Mouse (Mus musculus) neural tube, embryonic 11.5 days (tissue): Measurements from ENCODE around the gene Shisa7. TPM values are rescaled to one million over a fixed set of nuclear protein-coding genes. Genes with fewer than 3 reads are reported as not detected.
A peak's percentile ranks its signal among the peaks of the same experiment; 100 is the strongest.

ENCODE experiments used
- ATAC-seq: fragments of 200-750 bp; cut with Nextera tagmentation; 2 replicates; pipeline ENCODE4 v1.8.0; 2017; ENCODE audit warnings: moderate number of reproducible peaks, mild to moderate bottlenecking, moderate TSS enrichment, moderate library complexity; ENCODE audit not compliant: insufficient read depth, low FRiP score, low TSS enrichment
- DNase-seq: peaks from one replicate; pipeline ENCODE4 v3.0.0-alpha.2; 2015; ENCODE audit warnings: low spot score
- H3K27ac ChIP-seq: fragments of 300-500 bp; sonication (generic); 2 replicates; pipeline ENCODE4 v1.5.1; 2014; ENCODE audit warnings: low read depth, mild to moderate bottlenecking, low read length
- H3K27me3 ChIP-seq: fragments of 300-500 bp; sonication (generic); 2 replicates; pipeline ENCODE4 v1.6.1; 2014; ENCODE audit warnings: mild to moderate bottlenecking, low read length, mixed read lengths; ENCODE audit not compliant: control insufficient read depth, insufficient read depth
- H3K36me3 ChIP-seq: fragments of 300-500 bp; sonication (generic); 2 replicates; pipeline ENCODE4 v1.6.1; 2014; ENCODE audit warnings: mild to moderate bottlenecking, low read length, moderate library complexity, mixed read lengths; ENCODE audit not compliant: control insufficient read depth, insufficient read depth
- H3K4me1 ChIP-seq: fragments of 300-500 bp; sonication (generic); 2 replicates; pipeline ENCODE4 v1.6.1; 2014; ENCODE audit warnings: low read length, mixed read lengths; ENCODE audit not compliant: control insufficient read depth, insufficient read depth
- H3K4me2 ChIP-seq: fragments of 300-500 bp; sonication (generic); 2 replicates; pipeline ENCODE4 v1.6.1; 2014; ENCODE audit warnings: low read depth, mild to moderate bottlenecking, moderate library complexity
- H3K4me3 ChIP-seq: fragments of 300-500 bp; sonication (generic); 2 replicates; pipeline ENCODE4 v1.5.1; 2014; ENCODE audit warnings: low read depth, low read length
- H3K9ac ChIP-seq: fragments of 300-500 bp; sonication (generic); 2 replicates; pipeline ENCODE4 v1.6.1; 2014; ENCODE audit warnings: mild to moderate bottlenecking, low read length
- H3K9me3 ChIP-seq: fragments of 300-500 bp; sonication (generic); 2 replicates; pipeline ENCODE4 v1.6.1; 2016; ENCODE audit warnings: low read length; ENCODE audit not compliant: control insufficient read depth
- WGBS: fragments of 180-500 bp; shearing (Covaris S2); extraction: QIAGEN DNeasy Blood & Tissue Kit; methylation state at CpG from one replicate; pipeline ENCODE4 v1.1.7; 2014; 5-methylcytosine and 5-hydroxymethylcytosine counted together
- polyA plus RNA-seq: library from polyadenylated mRNA; unstranded; fragments of >200 nt; fragmentation: Nextera tagmentation; extraction: Ambion mirVana; gene quantifications from 2 replicates; pipeline ENCODE4 v1.2.1, GENCODE M21; 2014

The Shisa7 gene
- polyA plus RNA-seq, 1 experiment from 2014 or later = 3.2 TPM

DNA sequence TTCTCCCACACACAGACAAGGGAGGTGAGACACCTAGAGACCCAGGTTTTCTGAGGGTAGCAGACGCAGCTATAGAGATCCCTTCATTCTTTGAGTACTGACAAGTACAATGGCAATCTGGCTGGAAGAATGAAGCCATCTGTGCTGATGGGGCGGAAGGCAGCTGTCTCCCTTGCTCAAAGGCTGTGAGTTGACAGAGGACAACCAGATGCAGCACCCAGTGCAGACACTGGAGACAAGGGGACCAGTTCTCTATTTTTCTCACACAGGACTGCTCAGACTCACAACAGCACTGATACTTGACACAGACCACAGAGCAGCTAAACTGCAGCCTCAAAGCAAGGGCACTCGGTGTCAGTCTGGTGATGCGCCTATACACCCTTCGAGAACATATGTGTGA is 2.4 kb downstream of the Shisa7 start:
- no peak for DNase-seq
- peaks cover 3% of the 10 kb centered on the region; the same call in 1 of the 2 replicates for H3K4me1 ChIP-seq
- no peaks in the 10 kb centered on the region for H3K9me3 ChIP-seq
- 55% methylated on average over 5 of the region's 5 CpGs for WGBS
- H3K9ac ChIP-seq = no peak overlapping the region; the same call in 1 of the 2 replicates
- no peak overlapping the region for H3K27ac ChIP-seq
- H3K27me3 ChIP-seq = peaks cover 25% of the 10 kb centered on the region
- H3K4me2 ChIP-seq = peak overlapping the region; percentile 90
- H3K36me3 ChIP-seq = no peaks in the 10 kb centered on the region
- peak overlapping the region; percentile 11; the same call in 1 of the 2 replicates for H3K4me3 ChIP-seq
- no peak for ATAC-seq

DNA sequence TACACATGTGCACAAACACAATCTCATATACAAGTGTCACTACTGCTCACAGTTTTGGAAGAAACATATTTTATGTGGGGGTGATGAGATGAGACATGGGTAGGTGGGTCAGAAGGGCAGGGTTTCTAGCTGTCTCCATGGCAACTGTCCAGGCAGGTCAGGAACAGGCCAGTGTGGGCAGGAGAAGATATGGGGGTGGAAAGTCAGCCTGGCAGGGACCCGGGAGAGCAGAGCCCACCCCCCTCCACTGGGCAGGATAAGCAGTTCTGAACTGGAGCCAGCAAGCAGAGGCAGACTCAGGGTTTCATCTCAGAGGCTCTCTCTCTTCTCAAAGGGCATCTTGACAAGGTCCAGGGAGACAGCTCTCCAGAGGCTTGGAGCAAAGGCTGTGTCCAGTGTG is 6.9 kb downstream of the Shisa7 start:
- no peaks in the 10 kb centered on the region for H3K36me3 ChIP-seq
- H3K27ac ChIP-seq = no peak overlapping the region
- no peak for DNase-seq
- H3K9me3 ChIP-seq = no peaks in the 10 kb centered on the region
- no peak overlapping the region for H3K4me2 ChIP-seq
- no peak overlapping the region for H3K9ac ChIP-seq
- H3K4me3 ChIP-seq = no peak overlapping the region
- ATAC-seq = no peak
- WGBS = 8% methylated on average over 1 of the region's 1 CpGs
- H3K4me1 ChIP-seq = 0 out of 2 replicates have a peak, but pooled peaks cover 7% of the 10 kb centered on the region
- peaks cover 25% of the 10 kb centered on the region for H3K27me3 ChIP-seq

DNA sequence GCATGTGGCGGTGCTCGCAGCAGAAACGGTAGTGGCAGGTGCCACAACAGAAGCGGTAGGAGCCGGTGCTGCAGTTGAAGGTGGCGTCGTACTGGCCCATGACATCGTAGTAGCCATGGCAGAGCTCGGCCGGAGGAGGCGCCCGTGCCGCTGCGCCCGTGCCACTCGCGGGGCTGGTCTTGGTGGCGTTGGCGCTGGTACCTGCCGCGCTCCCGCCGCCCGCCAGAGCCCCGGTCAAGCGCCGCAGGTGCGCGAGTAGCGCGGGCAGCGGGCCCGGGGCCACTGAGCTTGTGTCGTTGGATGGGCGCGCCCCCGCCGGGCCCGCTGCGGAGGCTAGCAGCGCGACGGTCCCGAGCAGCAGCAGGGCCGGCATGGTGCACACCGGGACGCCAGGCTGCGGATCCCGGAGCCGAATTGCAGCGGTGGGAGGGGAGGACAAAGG is 8.1 kb downstream of the Shisa7 start:
- H3K4me3 ChIP-seq = peak overlapping the region; percentile 50
- no peaks in the 10 kb centered on the region for H3K9me3 ChIP-seq
- H3K4me1 ChIP-seq = 0 out of 2 replicates have a peak, but pooled peaks cover 3% of the 10 kb centered on the region
- peak overlapping the region; percentile 87 for H3K4me2 ChIP-seq
- peaks cover 18% of the 10 kb centered on the region for H3K27me3 ChIP-seq
- ATAC-seq (peak; percentile 85), DNase-seq (peak; percentile 80)
- H3K9ac ChIP-seq = peak overlapping the region; percentile 72
- under 1% methylated on average over 50 of the region's 51 CpGs for WGBS
- no peaks in the 10 kb centered on the region for H3K36me3 ChIP-seq
- peak overlapping the region; percentile 60; the same call in 1 of the 2 replicates for H3K27ac ChIP-seq

GRCm38 (mm10) chr7:4835631-4836327 is 8.7 kb downstream of the Shisa7 start:
- ATAC-seq (no peak; the same call in none of the 2 replicates), DNase-seq (no peak)
- peak overlapping the region; percentile 50 for H3K4me3 ChIP-seq
- peak overlapping the region; percentile 87 for H3K4me2 ChIP-seq
- WGBS = 4% methylated on average over 34 of the region's 34 CpGs
- H3K9ac ChIP-seq = peak overlapping the region; percentile 72
- 0 out of 2 replicates have a peak, but pooled peaks cover 3% of the 10 kb centered on the region for H3K4me1 ChIP-seq
- no peak overlapping the region for H3K27ac ChIP-seq
- H3K27me3 ChIP-seq = peaks cover 18% of the 10 kb centered on the region
- H3K9me3 ChIP-seq = no peaks in the 10 kb centered on the region
- H3K36me3 ChIP-seq = no peaks in the 10 kb centered on the region

DNA sequence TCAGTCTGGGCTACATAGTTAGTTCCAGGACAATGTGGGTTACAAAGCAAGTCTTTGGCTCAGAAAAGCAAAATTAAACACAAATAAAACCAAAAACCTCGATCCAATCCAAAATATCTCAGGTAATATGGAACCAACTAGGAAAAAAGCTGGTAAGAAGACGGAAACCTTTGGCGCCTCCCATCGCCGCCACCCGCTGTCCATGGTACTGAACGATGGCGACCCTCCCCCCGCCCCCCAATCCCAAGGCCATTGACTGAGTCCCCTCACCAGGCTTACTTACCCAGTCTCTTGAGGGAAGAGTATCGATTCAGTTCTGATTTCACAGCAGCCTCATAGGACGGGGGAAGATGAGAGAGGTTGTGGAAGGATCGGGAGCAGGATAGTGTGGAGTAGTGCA is 14.0 kb downstream of the Shisa7 start:
- peaks cover 4% of the 10 kb centered on the region for H3K27me3 ChIP-seq

GRCm38 (mm10) chr7:4825365-4825764 is 19.1 kb downstream of the Shisa7 start:
- no peaks in the 10 kb centered on the region for H3K27me3 ChIP-seq
- no peaks in the 10 kb centered on the region for H3K4me1 ChIP-seq
- H3K36me3 ChIP-seq = no peaks in the 10 kb centered on the region
- H3K9ac ChIP-seq = no peak overlapping the region
- 44% methylated on average over 4 of the region's 4 CpGs for WGBS
- no peaks in the 10 kb centered on the region for H3K9me3 ChIP-seq
- no peak overlapping the region for H3K4me3 ChIP-seq
- no peak for ATAC-seq
- no peak overlapping the region for H3K27ac ChIP-seq
- no peak overlapping the region for H3K4me2 ChIP-seq
- DNase-seq = no peak

More for the DNA sequence above, 14.0 kb downstream of the Shisa7 start:
- Histone ChIP-seq H3K36me3 (no peaks in the 10 kb centered on the region), H3K4me2 (no peak overlapping the region), H3K27ac (no peak overlapping the region), H3K4me1 (no peaks in the 10 kb centered on the region), H3K9me3 (no peaks in the 10 kb centered on the region), H3K9ac (no peak overlapping the region), H3K4me3 (no peak overlapping the region)
- ATAC-seq = no peak
- no peak for DNase-seq
- 9% methylated on average over 12 of the region's 12 CpGs for WGBS

DNA sequence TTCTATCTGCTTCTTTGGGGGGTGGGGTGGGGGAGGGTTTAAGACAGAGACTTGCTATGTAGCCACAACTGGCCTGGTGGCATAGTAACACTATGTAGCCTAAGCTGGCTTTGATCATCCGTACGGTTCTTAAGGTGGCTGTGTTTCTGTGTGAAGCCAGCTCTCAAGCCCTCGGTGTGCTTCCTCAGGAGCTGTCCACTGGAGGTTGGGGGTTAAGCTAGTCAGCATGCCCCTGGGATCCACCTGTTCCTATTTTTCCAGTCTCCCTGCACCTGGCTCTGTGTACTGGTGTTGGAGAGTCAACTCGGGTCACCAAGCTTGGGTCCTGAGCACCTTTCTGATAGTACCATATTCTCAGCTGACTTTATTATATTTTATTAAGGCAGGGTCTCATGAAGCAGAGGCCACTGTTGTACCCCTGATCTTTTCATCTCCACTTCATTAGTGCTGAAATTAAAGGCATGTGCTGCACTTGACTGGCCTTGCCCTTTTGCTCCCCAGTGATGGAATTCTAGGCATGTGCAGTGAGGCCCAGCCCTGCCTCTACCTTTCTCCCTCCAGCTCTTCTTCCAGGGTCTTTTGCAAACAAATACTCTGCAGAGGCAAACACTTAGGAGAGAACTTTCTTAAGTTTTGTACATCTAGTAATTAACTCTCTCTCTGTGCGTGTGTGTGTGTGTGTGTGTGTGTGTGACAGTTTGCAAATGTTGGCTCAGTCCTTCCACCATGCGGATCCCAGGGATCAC is 22.2 kb downstream of the Shisa7 start:
- no peaks in the 10 kb centered on the region for H3K4me1 ChIP-seq
- H3K27me3 ChIP-seq = no peaks in the 10 kb centered on the region
- ATAC-seq = no peak
- no peak for DNase-seq
- no peak overlapping the region for H3K27ac ChIP-seq
- H3K9ac ChIP-seq = no peak overlapping the region
- WGBS = 66% methylated on average over 6 of the region's 6 CpGs
- no peak overlapping the region for H3K4me3 ChIP-seq
- H3K4me2 ChIP-seq = no peak overlapping the region
- H3K9me3 ChIP-seq = no peaks in the 10 kb centered on the region
- no peaks in the 10 kb centered on the region for H3K36me3 ChIP-seq

GRCm38 (mm10) chr7:4821690-4822089 is 22.8 kb downstream of the Shisa7 start:
- no peak overlapping the region for H3K4me3 ChIP-seq
- H3K9ac ChIP-seq = no peak overlapping the region
- no peak overlapping the region for H3K27ac ChIP-seq
- H3K9me3 ChIP-seq = no peaks in the 10 kb centered on the region
- no peak for ATAC-seq
- H3K36me3 ChIP-seq = no peaks in the 10 kb centered on the region
- DNase-seq = no peak
- H3K27me3 ChIP-seq = no peaks in the 10 kb centered on the region
- WGBS = 81% methylated on average over 4 of the region's 4 CpGs
- no peaks in the 10 kb centered on the region for H3K4me1 ChIP-seq
- no peak overlapping the region for H3K4me2 ChIP-seq
